Mouse (Mus musculus) cerebellum, adult 11 months (tissue): Measurements from ENCODE around the gene Sp7.
"Not testable (repeated sequence)": the region's sequence is repeated elsewhere in the genome, so short reads cannot be mapped to it uniquely, and the experiment has no call there.

Source experiments
- DNase-seq: peaks from one replicate; pipeline ENCODE4 v3.0.0; 2022

Sp7 gene

DNA sequence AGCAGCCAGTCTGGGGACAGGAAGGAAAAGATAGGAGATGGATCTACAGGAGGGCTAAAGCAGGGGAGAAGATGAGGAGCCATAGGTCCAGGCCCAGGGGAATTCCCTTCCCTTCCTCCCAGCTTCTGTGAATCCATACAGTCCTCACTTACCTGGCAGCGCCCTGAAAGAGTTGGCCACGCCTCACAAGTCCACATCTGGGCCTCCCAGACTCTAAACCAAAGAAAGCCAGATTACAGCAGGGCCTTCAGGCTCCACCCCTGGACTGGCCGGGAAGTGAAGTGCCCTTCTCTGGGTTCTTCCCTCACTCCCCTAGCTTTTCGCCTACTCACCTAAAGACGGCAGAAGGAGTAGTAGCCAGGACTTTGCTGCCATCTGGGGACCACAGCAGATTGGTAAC lies 27.4 kb downstream of the Sp7 start:
- DNase-seq, result no peak

DNA sequence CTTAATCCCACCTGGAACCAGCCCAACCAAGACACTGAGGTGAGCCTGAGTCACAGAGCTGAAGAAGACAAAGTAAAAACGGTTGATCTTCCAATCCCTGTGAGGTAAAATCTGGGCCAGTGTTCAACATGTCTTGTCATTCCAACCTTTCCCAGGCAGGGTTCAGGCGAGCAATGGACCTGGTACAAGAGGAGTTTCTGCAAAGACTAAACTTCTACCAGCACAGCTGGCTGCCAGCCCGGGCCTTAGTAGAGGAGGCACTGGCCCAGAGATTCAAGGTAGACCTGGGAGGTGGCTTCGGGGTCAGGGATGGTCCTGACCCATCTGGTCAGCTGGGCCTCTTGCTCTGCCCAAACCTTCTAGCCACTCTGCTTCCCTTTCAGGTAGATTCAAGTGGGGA lies 30.0 kb downstream of the Sp7 start:
- DNase-seq, result no peak

DNA sequence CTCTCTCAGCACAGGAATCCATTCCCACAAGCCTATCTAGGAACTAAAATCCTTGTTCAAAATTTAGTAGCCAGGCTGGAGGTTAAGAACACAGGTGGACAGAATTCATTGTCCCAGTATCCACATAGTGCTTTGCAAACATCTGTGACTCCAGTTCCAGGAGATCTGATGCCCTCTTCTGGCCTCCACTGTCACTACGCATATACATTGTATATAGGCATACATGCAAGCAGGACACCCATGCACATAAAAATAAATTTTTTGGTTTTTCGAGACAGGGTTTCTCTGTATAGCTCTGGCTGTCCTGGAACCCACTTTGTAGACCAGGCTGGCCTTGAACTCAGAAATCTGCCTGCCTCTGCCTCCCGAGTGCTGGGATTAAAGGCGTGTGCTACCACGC lies 31.1 kb downstream of the Sp7 start:
- DNase-seq, result not testable (repeated sequence)

DNA sequence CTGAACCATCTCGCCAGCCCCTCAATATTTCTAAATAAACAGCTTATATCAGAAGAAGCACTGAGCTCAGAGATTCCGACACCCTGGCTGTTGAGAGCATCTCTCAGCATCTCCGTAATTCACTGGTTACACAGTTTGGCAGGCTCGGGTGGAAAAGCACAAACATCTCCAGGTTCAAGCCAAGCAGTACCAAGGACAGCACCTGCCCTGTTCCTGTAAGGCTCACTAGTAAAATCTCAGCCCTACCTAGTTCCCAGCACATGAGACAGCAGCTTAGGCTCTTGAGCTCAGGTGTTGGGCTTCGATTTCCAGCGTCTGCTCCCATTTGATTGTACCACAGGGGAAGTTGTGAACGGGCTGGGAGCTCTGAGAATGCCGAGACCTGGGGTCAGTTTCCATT lies 31.7 kb downstream of the Sp7 start:
- DNase-seq, result no peak

DNA sequence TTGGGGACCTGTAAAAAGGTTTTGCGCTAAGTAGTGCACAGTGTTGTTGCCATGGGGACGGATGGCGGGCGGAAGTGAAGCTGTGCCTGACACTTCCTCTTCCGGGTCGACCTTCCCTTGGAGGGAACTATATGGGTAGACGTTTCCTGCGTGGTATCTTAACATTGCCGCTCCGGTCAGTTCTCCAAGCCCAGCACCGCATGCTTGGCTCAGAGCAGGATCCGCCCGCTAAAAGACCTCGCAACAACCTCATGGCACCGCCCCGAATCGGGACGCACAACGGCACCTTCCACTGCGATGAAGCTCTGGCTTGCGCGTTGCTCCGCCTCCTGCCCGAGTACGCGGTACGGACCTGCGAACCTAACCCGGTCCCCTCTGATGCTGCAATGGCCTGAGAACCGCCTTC lies 35.4 kb downstream of the Sp7 start, which contains the start of gene Myg1:
Gene Myg1, plus strand, starts transcription at position 100 of the 406 bp plus-strand sequence.
- peak; percentile 69 for DNase-seq

DNA sequence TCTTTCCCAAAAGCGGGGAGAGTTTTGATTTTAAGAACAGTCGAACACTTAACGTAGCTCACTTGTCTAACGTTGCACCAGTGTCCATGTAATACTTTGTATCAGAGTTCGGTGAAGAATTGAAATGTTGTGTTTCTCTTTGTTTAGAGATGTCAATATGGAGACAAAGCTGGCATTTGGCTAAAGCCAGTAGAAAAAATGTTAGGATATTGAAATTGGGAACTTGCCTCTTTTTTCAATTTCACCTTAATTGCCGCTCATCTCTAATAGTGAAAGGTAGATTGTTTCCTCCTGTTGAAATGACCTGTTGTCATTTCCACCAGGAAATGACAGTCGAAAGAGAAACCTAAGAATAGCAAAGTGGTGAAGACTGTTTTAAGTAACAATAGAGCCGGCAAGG lies 40.1 kb downstream of the Sp7 start:
- DNase-seq, result no peak

DNA sequence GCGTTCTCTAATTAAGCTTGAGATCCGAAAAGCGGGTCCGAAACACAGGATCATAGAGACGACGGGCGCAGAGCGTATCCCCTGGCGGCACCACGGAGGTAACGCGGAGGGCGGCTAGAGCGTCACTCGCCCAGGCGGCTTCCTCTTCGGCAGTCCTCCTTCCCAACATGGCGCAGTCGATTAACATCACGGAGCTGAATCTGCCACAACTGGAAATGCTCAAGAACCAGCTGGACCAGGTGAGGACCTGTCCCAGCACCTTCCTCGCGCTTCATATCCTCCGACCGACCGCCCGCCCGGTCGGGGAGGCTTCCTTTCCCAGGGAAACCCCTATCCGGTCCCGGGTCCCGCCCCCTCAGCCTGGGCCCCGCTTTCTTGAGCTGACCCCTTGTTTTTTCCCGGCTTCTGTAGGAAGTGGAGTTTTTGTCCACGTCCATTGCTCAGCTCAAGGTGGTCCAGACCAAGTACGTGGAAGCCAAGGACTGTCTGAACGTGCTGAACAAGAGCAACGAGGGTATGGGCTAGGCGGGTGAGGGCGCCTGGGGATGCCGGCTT lies 40.9 kb downstream of the Sp7 start, which contains the start of gene Pfdn5:
Gene Pfdn5, plus strand, starts transcription at position 95 of the 555 bp plus-strand sequence.
- DNase-seq, result peak; percentile 83

DNA sequence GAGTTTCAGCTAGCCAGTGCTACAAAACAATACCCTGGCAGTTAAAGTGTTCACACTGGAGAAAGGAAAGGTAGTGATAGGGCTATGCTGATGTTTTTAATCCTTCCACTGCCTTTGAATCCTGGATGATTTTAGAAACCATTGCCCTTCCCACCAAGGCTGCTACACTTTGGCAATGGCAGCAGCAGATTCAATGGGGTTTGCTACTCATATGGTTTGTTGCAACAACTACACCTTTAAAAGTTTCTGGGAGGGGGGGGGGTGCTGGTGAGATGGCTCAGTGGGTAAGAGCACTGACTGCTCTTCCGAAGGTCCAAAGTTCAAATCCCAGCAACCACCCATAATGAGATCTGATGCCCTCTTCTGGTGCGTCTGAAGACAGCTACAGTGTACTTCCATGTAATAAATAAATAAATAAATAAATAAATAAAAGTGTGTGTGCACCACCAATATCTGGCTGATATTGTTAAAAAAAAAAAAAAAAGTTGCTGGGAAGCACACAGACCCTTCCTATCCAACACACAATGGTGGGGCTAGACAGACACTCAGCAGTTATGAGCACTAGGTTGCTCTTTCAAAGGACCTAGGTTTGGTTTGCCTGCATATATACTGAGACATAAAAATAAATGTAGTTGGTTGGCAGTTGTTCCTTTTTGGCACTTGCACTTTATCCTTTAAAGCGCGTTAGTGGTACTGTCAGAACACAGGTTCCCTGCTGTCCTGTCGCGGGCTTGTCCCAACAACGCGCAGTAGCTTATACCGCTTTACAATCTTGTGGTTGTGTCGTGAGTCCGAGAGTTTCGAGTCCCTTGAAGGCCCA lies 42.1 kb downstream of the Sp7 start:
- DNase-seq, result no peak

DNA sequence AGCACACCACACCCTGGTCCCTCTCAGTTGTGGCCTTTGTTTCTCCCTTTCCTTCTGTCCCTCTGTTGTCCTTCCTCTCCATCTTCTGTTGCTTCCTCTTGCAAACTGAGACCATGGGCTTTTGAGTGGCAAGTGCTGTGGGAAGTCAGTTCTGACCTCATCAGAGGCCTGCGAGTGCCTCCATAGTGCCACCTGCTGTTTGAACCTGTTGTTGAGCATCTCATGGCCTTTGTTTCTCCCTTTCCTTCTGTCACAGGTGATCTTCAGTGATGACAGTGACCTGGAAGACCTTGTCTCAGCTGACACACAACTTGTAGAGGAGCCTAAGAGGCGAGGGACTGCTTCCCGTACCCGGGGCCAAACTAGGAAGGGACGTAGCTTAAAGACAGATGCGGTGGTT lies 50.7 kb downstream of the Sp7 start:
- peak; percentile 48 for DNase-seq

DNA sequence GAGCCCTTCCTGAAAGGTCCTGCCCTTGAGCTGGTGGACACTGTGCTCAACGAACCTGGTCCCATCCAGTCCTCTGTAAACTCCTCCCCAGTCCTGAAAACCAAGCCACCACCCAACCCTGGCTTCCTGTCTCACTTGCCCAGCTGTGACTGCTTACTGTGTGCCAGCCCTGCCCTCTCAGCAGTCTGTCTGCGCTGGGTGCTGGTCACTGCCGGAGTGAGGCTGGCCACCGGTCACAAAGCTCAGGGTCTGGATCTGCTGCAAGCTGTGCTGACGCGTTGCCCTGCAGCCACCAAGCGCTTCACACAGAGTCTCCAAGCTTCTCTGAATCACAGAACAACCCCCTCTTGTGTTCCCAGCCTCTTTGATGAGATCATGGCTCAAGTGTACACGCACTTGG lies 51.7 kb downstream of the Sp7 start:
- DNase-seq, result no peak

DNA sequence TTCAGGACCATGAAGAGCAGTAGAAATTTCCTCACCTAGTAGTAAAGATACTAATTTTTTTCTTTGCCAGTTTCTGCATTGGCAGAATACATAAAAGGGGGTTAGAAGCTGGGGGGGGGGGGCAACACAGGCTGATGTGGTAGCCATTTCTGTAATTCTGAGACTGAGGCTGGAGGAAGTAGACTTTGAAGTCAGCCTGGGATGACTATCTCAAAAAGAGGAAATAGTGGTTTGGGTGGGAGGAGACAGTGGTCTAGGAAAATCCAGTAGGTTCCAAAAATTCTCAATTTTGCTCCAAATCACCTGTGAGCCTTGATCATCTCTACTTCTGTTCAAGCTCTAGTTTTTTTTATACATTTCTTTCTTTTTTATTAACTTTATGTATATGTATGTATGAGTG lies 55.5 kb downstream of the Sp7 start:
- no peak for DNase-seq

DNA sequence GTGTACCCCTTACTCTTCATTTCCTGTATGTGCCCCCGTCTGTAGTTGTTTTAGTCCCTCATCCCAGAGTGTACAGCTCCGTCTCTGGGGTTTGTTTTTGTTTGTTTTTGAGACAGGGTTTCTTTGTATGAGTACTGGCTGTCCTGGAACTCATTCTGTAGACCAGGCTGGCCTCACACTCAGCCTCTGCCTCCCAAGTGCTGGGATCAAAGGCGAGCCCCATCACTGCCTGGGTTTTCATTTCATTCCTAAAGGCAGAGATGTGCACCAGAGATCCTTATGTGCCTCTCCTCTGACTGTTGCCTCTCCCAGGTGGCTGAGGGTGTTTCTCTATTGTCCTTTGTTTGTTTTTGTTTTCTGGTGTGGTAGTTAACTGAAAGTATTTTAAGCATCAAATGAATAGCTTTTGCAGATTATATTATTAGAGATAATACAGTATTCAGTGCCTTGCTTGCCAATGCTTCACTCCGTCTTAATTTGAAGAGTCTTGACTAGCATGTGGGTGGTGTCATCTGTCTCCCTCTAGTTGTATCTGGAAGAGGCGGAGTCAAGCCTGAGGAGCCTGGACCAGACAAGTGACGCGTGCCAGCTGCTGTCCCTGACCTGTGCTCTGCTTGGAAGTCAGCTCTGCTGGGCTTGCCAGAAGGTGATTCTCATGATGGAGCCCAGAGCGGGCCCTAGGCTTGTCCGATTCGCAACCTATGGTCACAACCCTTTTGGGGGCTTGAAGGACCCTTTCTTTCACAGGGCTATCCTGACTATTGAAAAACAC lies 56.7 kb downstream of the Sp7 start:
- no peak for DNase-seq

DNA sequence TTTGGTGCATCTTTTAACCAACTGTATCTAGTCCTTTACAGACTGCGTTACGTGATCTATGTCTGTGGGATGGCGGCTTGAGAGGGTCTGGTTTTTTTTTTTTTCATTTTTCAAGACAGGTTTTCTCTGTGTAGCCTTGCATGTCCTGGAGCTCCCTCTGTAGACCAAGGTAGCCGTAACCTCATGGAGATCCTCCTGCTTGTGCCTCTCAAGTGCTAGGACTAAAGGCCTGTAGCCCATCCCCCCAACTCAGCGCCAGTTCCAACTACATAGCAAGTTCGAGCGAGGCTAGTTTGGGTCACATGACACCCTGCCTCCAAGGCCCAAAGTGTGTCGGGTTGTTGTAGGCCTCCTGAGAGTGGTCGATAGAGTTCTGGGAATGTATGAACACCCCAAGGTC lies 58.3 kb downstream of the Sp7 start:
- no peak for DNase-seq
